Mouse (Mus musculus): ENCODE results near the gene Vwa3b. TPM values are rescaled to one million over a fixed set of nuclear protein-coding genes. Genes with fewer than 3 reads are reported as not detected.

Gene Vwa3b
- total RNA-seq, 1 experiment: 17.5 TPM

GRCm38 (mm10) chr1:37085171-37085570 lies 58.8 kb downstream of the Vwa3b start:
- H3K4me3 ChIP-seq (ENCODE audit: insufficient read depth in 1 of 2, low read depth in 1 of 2, low read length in 2 of 2, poor library complexity in 1 of 2, severe bottlenecking in 1 of 2): no peak overlapping the region
- H3K27ac ChIP-seq (ENCODE audit: insufficient read depth, low read depth, low read length, poor library complexity, severe bottlenecking): no peak overlapping the region
- peaks cover 17 to 47% of the 10 kb centered on the region in 2 experiments for H3K4me1 ChIP-seq (ENCODE audit: control insufficient read depth in 2 of 2, insufficient read depth in 2 of 2, low read length in 2 of 2, poor library complexity in 1 of 2)
- TF ChIP-seq HCFC1 (IDR thresholded peaks at IDR 0.05; ENCODE audit: borderline replicate concordance, insufficient read depth, low read length): no peak
- no peak for TF ChIP-seq MAFK (IDR thresholded peaks at IDR 0.05; ENCODE audit: insufficient read depth, low read depth, low read length)
- TF ChIP-seq ZNF384 (IDR thresholded peaks at IDR 0.05; ENCODE audit: low read depth, low read length): no peak
- no peak for TF ChIP-seq ZC3H11A (IDR thresholded peaks at IDR 0.05; ENCODE audit: borderline replicate concordance, low read depth, low read length)
- TF ChIP-seq CHD2 (IDR thresholded peaks at IDR 0.05; ENCODE audit: low read depth, low read length): no peak
- H3K36me3 ChIP-seq (ENCODE audit: control insufficient read depth, insufficient read depth, low read length, poor library complexity, severe bottlenecking): no peaks in the 10 kb centered on the region
- no peak for DNase-seq (ENCODE audit: low read depth, low spot score)
- H3K9me3 ChIP-seq (ENCODE audit: control insufficient read depth, insufficient read depth, low read depth, low read length): no peaks in the 10 kb centered on the region
- in situ Hi-C loops (cut with MboI; ENCODE audit: low sequenced_read_pairs in 2 of 2, unreplicated experiment in 2 of 2): no loop called here
- no peak overlapping the region for H3K9ac ChIP-seq (ENCODE audit: insufficient read depth, low read depth, low read length, poor library complexity, severe bottlenecking)

GRCm38 (mm10) chr1:37089191-37089590 lies 62.8 kb downstream of the Vwa3b start:
- Histone ChIP-seq H3K4me1 (ENCODE audit: control insufficient read depth in 2 of 2, insufficient read depth in 2 of 2, low read length in 2 of 2, poor library complexity in 1 of 2) (peaks cover 17 to 26% of the 10 kb centered on the region in 2 experiments), H3K9me3 (ENCODE audit: control insufficient read depth, insufficient read depth, low read depth, low read length) (no peaks in the 10 kb centered on the region), H3K4me3 (ENCODE audit: insufficient read depth in 1 of 2, low read depth in 1 of 2, low read length in 2 of 2, poor library complexity in 1 of 2, severe bottlenecking in 1 of 2) (no peak overlapping the region), H3K27ac (ENCODE audit: insufficient read depth, low read depth, low read length, poor library complexity, severe bottlenecking) (no peak overlapping the region), H3K36me3 (ENCODE audit: control insufficient read depth, insufficient read depth, low read length, poor library complexity, severe bottlenecking) (no peaks in the 10 kb centered on the region), H3K9ac (ENCODE audit: insufficient read depth, low read depth, low read length, poor library complexity, severe bottlenecking) (no peak overlapping the region)
- TF ChIP-seq ZNF384 (IDR thresholded peaks at IDR 0.05; ENCODE audit: low read depth, low read length) (no peak), CHD2 (IDR thresholded peaks at IDR 0.05; ENCODE audit: low read depth, low read length) (no peak), MAFK (IDR thresholded peaks at IDR 0.05; ENCODE audit: insufficient read depth, low read depth, low read length) (no peak), HCFC1 (IDR thresholded peaks at IDR 0.05; ENCODE audit: borderline replicate concordance, insufficient read depth, low read length) (no peak), ZC3H11A (IDR thresholded peaks at IDR 0.05; ENCODE audit: borderline replicate concordance, low read depth, low read length) (no peak)
- no peak for DNase-seq (ENCODE audit: low read depth, low spot score)
- in situ Hi-C loops (cut with MboI; ENCODE audit: low sequenced_read_pairs in 2 of 2, unreplicated experiment in 2 of 2): no loop called here

GRCm38 (mm10) chr1:37097382-37098093 lies 71.1 kb downstream of the Vwa3b start:
- no peaks in the 10 kb centered on the region for H3K9me3 ChIP-seq (ENCODE audit: control insufficient read depth, insufficient read depth, low read depth, low read length)
- H3K4me1 ChIP-seq (ENCODE audit: control insufficient read depth in 2 of 2, insufficient read depth in 2 of 2, low read length in 2 of 2, poor library complexity in 1 of 2): peaks cover 5% of the 10 kb centered on the region in 2 experiments
- peak overlapping the region; percentile 15; the same call in 1 of the 2 replicates for H3K9ac ChIP-seq (ENCODE audit: insufficient read depth, low read depth, low read length, poor library complexity, severe bottlenecking)
- no peaks in the 10 kb centered on the region for H3K36me3 ChIP-seq (ENCODE audit: control insufficient read depth, insufficient read depth, low read length, poor library complexity, severe bottlenecking)
- TF ChIP-seq MAFK (IDR thresholded peaks at IDR 0.05; ENCODE audit: insufficient read depth, low read depth, low read length): no peak
- TF ChIP-seq HCFC1 (IDR thresholded peaks at IDR 0.05; ENCODE audit: borderline replicate concordance, insufficient read depth, low read length): no peak
- no peak for TF ChIP-seq ZC3H11A (IDR thresholded peaks at IDR 0.05; ENCODE audit: borderline replicate concordance, low read depth, low read length)
- no peak for TF ChIP-seq CHD2 (IDR thresholded peaks at IDR 0.05; ENCODE audit: low read depth, low read length)
- no peak for TF ChIP-seq ZNF384 (IDR thresholded peaks at IDR 0.05; ENCODE audit: low read depth, low read length)
- H3K27ac ChIP-seq (ENCODE audit: insufficient read depth, low read depth, low read length, poor library complexity, severe bottlenecking): no peak overlapping the region
- DNase-seq (ENCODE audit: low read depth, low spot score): no peak
- in situ Hi-C loops (cut with MboI; ENCODE audit: low sequenced_read_pairs in 2 of 2, unreplicated experiment in 2 of 2): no loop called here
- no peak overlapping the region for H3K4me3 ChIP-seq (ENCODE audit: insufficient read depth in 1 of 2, low read depth in 1 of 2, low read length in 2 of 2, poor library complexity in 1 of 2, severe bottlenecking in 1 of 2)

GRCm38 (mm10) chr1:37098094-37098555 lies 71.7 kb downstream of the Vwa3b start:
- peaks cover 5% of the 10 kb centered on the region in 2 experiments for H3K4me1 ChIP-seq (ENCODE audit: control insufficient read depth in 2 of 2, insufficient read depth in 2 of 2, low read length in 2 of 2, poor library complexity in 1 of 2)
- no peak for DNase-seq (ENCODE audit: low read depth, low spot score)
- H3K27ac ChIP-seq (ENCODE audit: insufficient read depth, low read depth, low read length, poor library complexity, severe bottlenecking): no peak overlapping the region
- no peak overlapping the region for H3K9ac ChIP-seq (ENCODE audit: insufficient read depth, low read depth, low read length, poor library complexity, severe bottlenecking)
- in situ Hi-C loops (cut with MboI; ENCODE audit: low sequenced_read_pairs in 2 of 2, unreplicated experiment in 2 of 2): no loop called here
- H3K4me3 ChIP-seq (ENCODE audit: insufficient read depth in 1 of 2, low read depth in 1 of 2, low read length in 2 of 2, poor library complexity in 1 of 2, severe bottlenecking in 1 of 2): no peak overlapping the region
- 0 out of 2 replicates have a peak, but pooled peaks cover 4% of the 10 kb centered on the region for H3K36me3 ChIP-seq (ENCODE audit: control insufficient read depth, insufficient read depth, low read length, poor library complexity, severe bottlenecking)
- no peaks in the 10 kb centered on the region for H3K9me3 ChIP-seq (ENCODE audit: control insufficient read depth, insufficient read depth, low read depth, low read length)
- TF ChIP-seq CHD2 (IDR thresholded peaks at IDR 0.05; ENCODE audit: low read depth, low read length) (no peak), ZC3H11A (IDR thresholded peaks at IDR 0.05; ENCODE audit: borderline replicate concordance, low read depth, low read length) (no peak), ZNF384 (IDR thresholded peaks at IDR 0.05; ENCODE audit: low read depth, low read length) (no peak), HCFC1 (IDR thresholded peaks at IDR 0.05; ENCODE audit: borderline replicate concordance, insufficient read depth, low read length) (no peak), MAFK (IDR thresholded peaks at IDR 0.05; ENCODE audit: insufficient read depth, low read depth, low read length) (no peak)

Data from ES-E14 (cell line).